Mouse (Mus musculus): Measurements from ENCODE around the gene Pglyrp2. TPM values are rescaled to one million over a fixed set of nuclear protein-coding genes. Genes with fewer than 3 reads are reported as not detected.

Pglyrp2 gene
- polyA plus RNA-seq (2014; fragmentation: Nextera tagmentation; extraction: Ambion mirVana) = 0.11 and 0.30 TPM in 2 replicates

DNA sequence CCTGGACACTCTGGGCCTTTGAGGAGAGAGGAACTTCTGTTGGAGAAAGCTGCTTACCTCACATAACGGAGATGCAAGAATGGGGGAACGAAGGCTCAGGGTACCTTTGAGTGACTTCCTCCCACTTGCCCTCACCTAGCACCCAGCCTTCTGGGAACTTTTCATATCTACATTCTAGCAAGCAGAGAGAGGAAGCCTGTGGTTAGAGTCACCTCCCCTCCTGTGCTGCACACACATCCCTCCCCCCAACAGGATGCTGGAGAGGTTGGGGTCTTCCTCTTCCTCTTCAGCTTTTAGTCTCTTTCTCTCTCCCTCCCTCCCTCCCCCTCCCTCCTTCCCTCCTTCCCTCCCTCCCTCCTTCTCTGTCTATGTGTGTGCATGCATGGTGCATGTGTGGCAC lies at the start of gene Pglyrp2:
Gene Pglyrp2 (minus strand): TSS at position 134 of the 400 bp plus-strand sequence.
- no peaks in the 10 kb centered on the region for H3K9me3 ChIP-seq (ENCODE audit: control insufficient read depth, low read length)
- no peak within 1 kb of the TSS for H3K9ac ChIP-seq (ENCODE audit: low read length)
- no peak for ATAC-seq (replicated peaks; ENCODE audit: low FRiP score, low TSS enrichment, low read depth)
- no peak within 1 kb of the TSS for H3K4me3 ChIP-seq (ENCODE audit: low read depth, low read length)
- WGBS = 87% methylated on average over 2 of the region's 2 CpGs
- no peak for DNase-seq (ENCODE audit: low spot score)
- no peak within 1 kb of the TSS for H3K4me2 ChIP-seq (ENCODE audit: low read length)
- H3K4me1 ChIP-seq (replicated peaks; ENCODE audit: control insufficient read depth, insufficient read depth, low read length) = no peaks in the 10 kb centered on the region
- no peaks in the 10 kb centered on the region for H3K36me3 ChIP-seq (ENCODE audit: control insufficient read depth, insufficient read depth, low read length)
- no peak within 1 kb of the TSS for H3K27ac ChIP-seq (ENCODE audit: low read depth)
- H3K27me3 ChIP-seq (replicated peaks; ENCODE audit: control insufficient read depth, insufficient read depth, low read length) = no peaks in the 10 kb centered on the region

GRCm38 (mm10) chr17:32472176-32472575 lies 48.2 kb upstream of the Pglyrp2 start:
- DNase-seq (ENCODE audit: low spot score) (no peak), ATAC-seq (replicated peaks; ENCODE audit: low FRiP score, low TSS enrichment, low read depth) (no peak)
- H3K9ac ChIP-seq (ENCODE audit: low read length) = no peak overlapping the region
- H3K36me3 ChIP-seq (ENCODE audit: control insufficient read depth, insufficient read depth, low read length) = no peaks in the 10 kb centered on the region
- H3K4me1 ChIP-seq (replicated peaks; ENCODE audit: control insufficient read depth, insufficient read depth, low read length) = no peaks in the 10 kb centered on the region
- WGBS = 68% methylated on average over 7 of the region's 7 CpGs
- no peak overlapping the region for H3K4me2 ChIP-seq (ENCODE audit: low read length)
- H3K27me3 ChIP-seq (replicated peaks; ENCODE audit: control insufficient read depth, insufficient read depth, low read length) = no peaks in the 10 kb centered on the region
- no peaks in the 10 kb centered on the region for H3K9me3 ChIP-seq (ENCODE audit: control insufficient read depth, low read length)
- H3K27ac ChIP-seq (ENCODE audit: low read depth) = no peak overlapping the region
- no peak overlapping the region for H3K4me3 ChIP-seq (ENCODE audit: low read depth, low read length)

- Histone ChIP-seq H3K4me3 (ENCODE audit: low read depth, low read length) (no peak overlapping the region), H3K27ac (ENCODE audit: low read depth) (no peak overlapping the region), H3K27me3 (replicated peaks; ENCODE audit: control insufficient read depth, insufficient read depth, low read length) (no peaks in the 10 kb centered on the region), H3K4me2 (ENCODE audit: low read length) (no peak overlapping the region), H3K36me3 (ENCODE audit: control insufficient read depth, insufficient read depth, low read length) (no peaks in the 10 kb centered on the region), H3K4me1 (replicated peaks; ENCODE audit: control insufficient read depth, insufficient read depth, low read length) (no peaks in the 10 kb centered on the region), H3K9me3 (ENCODE audit: control insufficient read depth, low read length) (no peaks in the 10 kb centered on the region), H3K9ac (ENCODE audit: low read length) (no peak overlapping the region)
- 80% methylated on average over 4 of the region's 4 CpGs for WGBS
- ATAC-seq (replicated peaks; ENCODE audit: low FRiP score, low TSS enrichment, low read depth) (no peak), DNase-seq (ENCODE audit: low spot score) (no peak)
Measured at GRCm38 (mm10) chr17:32470795-32471194, 46.8 kb upstream of the Pglyrp2 start.

DNA sequence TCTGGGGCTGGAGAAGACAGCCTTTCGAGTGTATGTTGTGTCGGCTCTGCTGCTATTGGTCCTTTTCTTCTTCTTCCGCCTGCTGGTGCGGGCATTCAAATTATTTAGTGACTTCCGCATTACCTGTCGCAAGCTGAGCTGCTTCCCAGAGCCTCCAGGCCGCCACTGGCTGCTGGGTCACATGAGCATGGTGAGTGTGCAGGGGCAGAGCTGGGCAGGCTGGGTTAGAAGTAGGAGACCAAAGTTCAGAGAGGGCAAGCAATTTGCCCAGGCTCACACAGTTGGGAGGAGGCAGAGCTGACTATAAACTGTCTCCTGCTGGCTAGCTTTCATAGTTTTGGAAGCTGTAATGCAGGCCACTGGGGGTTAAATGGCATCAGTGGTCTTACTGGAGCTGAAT lies 44.5 kb upstream of the Pglyrp2 start:
- no peak overlapping the region for H3K4me3 ChIP-seq (ENCODE audit: low read depth, low read length)
- no peak overlapping the region for H3K4me2 ChIP-seq (ENCODE audit: low read length)
- no peak overlapping the region for H3K9ac ChIP-seq (ENCODE audit: low read length)
- 40% methylated on average over 7 of the region's 7 CpGs for WGBS
- no peaks in the 10 kb centered on the region for H3K36me3 ChIP-seq (ENCODE audit: control insufficient read depth, insufficient read depth, low read length)
- no peak overlapping the region for H3K27ac ChIP-seq (ENCODE audit: low read depth)
- H3K4me1 ChIP-seq (replicated peaks; ENCODE audit: control insufficient read depth, insufficient read depth, low read length) = no peaks in the 10 kb centered on the region
- ATAC-seq (replicated peaks; ENCODE audit: low FRiP score, low TSS enrichment, low read depth) = no peak
- 0 out of 2 replicates have a peak, but pooled peaks cover 2% of the 10 kb centered on the region for H3K27me3 ChIP-seq (replicated peaks; ENCODE audit: control insufficient read depth, insufficient read depth, low read length)
- H3K9me3 ChIP-seq (ENCODE audit: control insufficient read depth, low read length) = no peaks in the 10 kb centered on the region
- DNase-seq (ENCODE audit: low spot score) = no peak

DNA sequence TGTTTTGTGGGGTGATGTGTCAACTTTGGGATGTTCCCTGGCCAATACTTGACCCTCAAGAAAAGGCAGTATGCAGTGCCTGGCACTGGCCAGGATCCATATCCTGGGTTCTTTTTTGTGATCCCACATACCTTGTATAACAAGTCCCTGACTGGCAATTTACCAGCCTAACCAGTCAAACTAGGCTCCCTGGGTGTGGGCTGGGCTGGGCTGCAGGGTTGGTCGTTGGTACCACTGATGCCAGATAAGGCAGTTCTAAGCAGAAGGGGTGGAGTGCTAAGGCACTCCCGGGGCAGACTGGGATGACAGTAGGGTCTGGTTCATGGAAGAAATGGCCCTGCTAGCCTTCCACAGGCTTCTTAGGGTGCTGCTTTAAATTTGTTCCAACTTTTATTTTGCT lies 31.0 kb upstream of the Pglyrp2 start:
- H3K9me3 ChIP-seq (ENCODE audit: control insufficient read depth, low read length) = no peaks in the 10 kb centered on the region
- H3K27me3 ChIP-seq (replicated peaks; ENCODE audit: control insufficient read depth, insufficient read depth, low read length) = peaks cover 15% of the 10 kb centered on the region; the same call in 1 of the 2 replicates
- no peaks in the 10 kb centered on the region for H3K36me3 ChIP-seq (ENCODE audit: control insufficient read depth, insufficient read depth, low read length)
- H3K4me1 ChIP-seq (replicated peaks; ENCODE audit: control insufficient read depth, insufficient read depth, low read length) = no peaks in the 10 kb centered on the region
- no peak overlapping the region for H3K4me2 ChIP-seq (ENCODE audit: low read length)
- no peak overlapping the region for H3K4me3 ChIP-seq (ENCODE audit: low read depth, low read length)
- no peak overlapping the region for H3K27ac ChIP-seq (ENCODE audit: low read depth)
- no peak overlapping the region for H3K9ac ChIP-seq (ENCODE audit: low read length)
- ATAC-seq (replicated peaks; ENCODE audit: low FRiP score, low TSS enrichment, low read depth) = no peak
- WGBS = 26% methylated on average over 2 of the region's 2 CpGs
- DNase-seq (ENCODE audit: low spot score) = no peak

DNA sequence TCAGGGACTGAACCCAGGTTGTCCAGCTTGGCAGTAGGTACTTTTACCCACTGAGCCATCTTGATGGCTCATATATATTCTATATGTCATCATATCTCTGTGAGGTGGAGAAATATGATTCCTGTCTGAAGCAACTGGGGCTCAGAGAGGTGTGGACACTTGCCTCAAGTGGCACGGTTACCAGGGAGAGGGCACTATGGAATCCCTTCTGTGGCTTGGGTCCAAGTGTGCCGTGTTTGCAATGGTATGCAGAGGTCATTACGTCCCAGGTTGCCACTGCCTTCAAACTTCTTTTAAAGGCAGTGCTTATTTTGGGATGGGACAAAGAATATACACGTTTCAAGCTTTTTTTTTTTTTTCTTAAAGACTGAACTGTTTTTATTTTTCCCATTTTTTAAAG lies 30.2 kb upstream of the Pglyrp2 start:
- H3K36me3 ChIP-seq (ENCODE audit: control insufficient read depth, insufficient read depth, low read length) = no peaks in the 10 kb centered on the region
- WGBS = 76% methylated on average over 4 of the region's 4 CpGs
- H3K4me3 ChIP-seq (ENCODE audit: low read depth, low read length) = no peak overlapping the region
- H3K9me3 ChIP-seq (ENCODE audit: control insufficient read depth, low read length) = no peaks in the 10 kb centered on the region
- DNase-seq (ENCODE audit: low spot score) (no peak), ATAC-seq (replicated peaks; ENCODE audit: low FRiP score, low TSS enrichment, low read depth) (no peak)
- peaks cover 15% of the 10 kb centered on the region; the same call in 1 of the 2 replicates for H3K27me3 ChIP-seq (replicated peaks; ENCODE audit: control insufficient read depth, insufficient read depth, low read length)
- H3K27ac ChIP-seq (ENCODE audit: low read depth) = no peak overlapping the region
- no peak overlapping the region for H3K4me2 ChIP-seq (ENCODE audit: low read length)
- no peaks in the 10 kb centered on the region for H3K4me1 ChIP-seq (replicated peaks; ENCODE audit: control insufficient read depth, insufficient read depth, low read length)
- no peak overlapping the region for H3K9ac ChIP-seq (ENCODE audit: low read length)

GRCm38 (mm10) chr17:32452482-32452881 lies 28.5 kb upstream of the Pglyrp2 start, which contains the start of gene Cyp4f39:
Cyp4f39 (plus strand) TSS chr17:32452723.
- Histone ChIP-seq H3K27me3 (replicated peaks; ENCODE audit: control insufficient read depth, insufficient read depth, low read length) (peaks cover 15% of the 10 kb centered on the region; the same call in 1 of the 2 replicates), H3K4me1 (replicated peaks; ENCODE audit: control insufficient read depth, insufficient read depth, low read length) (no peaks in the 10 kb centered on the region), H3K9ac (ENCODE audit: low read length) (no peak within 1 kb of the TSS), H3K9me3 (ENCODE audit: control insufficient read depth, low read length) (no peaks in the 10 kb centered on the region), H3K36me3 (ENCODE audit: control insufficient read depth, insufficient read depth, low read length) (no peaks in the 10 kb centered on the region), H3K4me2 (ENCODE audit: low read length) (peak within 1 kb of the TSS; percentile 53), H3K4me3 (ENCODE audit: low read depth, low read length) (0 out of 2 replicates have a peak within 1 kb of the TSS, but pooled peaks have one; percentile 14), H3K27ac (ENCODE audit: low read depth) (no peak within 1 kb of the TSS)
- 2% methylated on average over 19 of the region's 19 CpGs for WGBS
- ATAC-seq (replicated peaks; ENCODE audit: low FRiP score, low TSS enrichment, low read depth) (no peak), DNase-seq (ENCODE audit: low spot score) (peak; percentile 58)

GRCm38 (mm10) chr17:32450844-32451537 lies 27.0 kb upstream of the Pglyrp2 start:
- H3K27me3 ChIP-seq (replicated peaks; ENCODE audit: control insufficient read depth, insufficient read depth, low read length) = peaks cover 15% of the 10 kb centered on the region; the same call in 1 of the 2 replicates
- no peaks in the 10 kb centered on the region for H3K4me1 ChIP-seq (replicated peaks; ENCODE audit: control insufficient read depth, insufficient read depth, low read length)
- 22% methylated on average over 2 of the region's 2 CpGs for WGBS
- no peaks in the 10 kb centered on the region for H3K9me3 ChIP-seq (ENCODE audit: control insufficient read depth, low read length)
- ATAC-seq (replicated peaks; ENCODE audit: low FRiP score, low TSS enrichment, low read depth) (no peak), DNase-seq (ENCODE audit: low spot score) (no peak)
- no peak overlapping the region for H3K9ac ChIP-seq (ENCODE audit: low read length)
- no peaks in the 10 kb centered on the region for H3K36me3 ChIP-seq (ENCODE audit: control insufficient read depth, insufficient read depth, low read length)
- H3K4me2 ChIP-seq (ENCODE audit: low read length) = no peak overlapping the region
- no peak overlapping the region for H3K27ac ChIP-seq (ENCODE audit: low read depth)
- no peak overlapping the region for H3K4me3 ChIP-seq (ENCODE audit: low read depth, low read length)

- Histone ChIP-seq H3K4me3 (ENCODE audit: low read depth, low read length) (no peak overlapping the region), H3K27ac (ENCODE audit: low read depth) (no peak overlapping the region), H3K9ac (ENCODE audit: low read length) (no peak overlapping the region), H3K9me3 (ENCODE audit: control insufficient read depth, low read length) (no peaks in the 10 kb centered on the region), H3K4me1 (replicated peaks; ENCODE audit: control insufficient read depth, insufficient read depth, low read length) (no peaks in the 10 kb centered on the region), H3K27me3 (replicated peaks; ENCODE audit: control insufficient read depth, insufficient read depth, low read length) (peaks cover 15% of the 10 kb centered on the region; the same call in 1 of the 2 replicates), H3K36me3 (ENCODE audit: control insufficient read depth, insufficient read depth, low read length) (no peaks in the 10 kb centered on the region), H3K4me2 (ENCODE audit: low read length) (no peak overlapping the region)
- ATAC-seq (replicated peaks; ENCODE audit: low FRiP score, low TSS enrichment, low read depth) (no peak), DNase-seq (ENCODE audit: low spot score) (no peak)
- WGBS = 97% methylated on average over 1 of the region's 1 CpGs
Measured at GRCm38 (mm10) chr17:32449042-32449441, 25.1 kb upstream of the Pglyrp2 start.
